17 mouse cellular contexts compared by ENCODE assay signal in genomic region chr6:37219110-37219509, GRCm38 (mm10).
"Had no signal": no experiment of that assay in that cellular context is flagged by ENCODE, and none has a peak within 500 bp of the region (broad histone marks: within the 10 kb centered on the region; RNA-seq: fewer than 3 reads in every experiment).

No protein-coding gene starts in this region.

- H3K27me3 ChIP-seq: liver, embryonic 15.5 days; lung, embryonic 15.5 days; midbrain, embryonic 15.5 days; neural tube, embryonic 12.5 days had no signal

- H3K36me3 ChIP-seq: liver, embryonic 15.5 days; lung, embryonic 15.5 days; midbrain, embryonic 12.5 days; midbrain, embryonic 15.5 days; neural tube, embryonic 12.5 days had no signal

- H3K9ac ChIP-seq: liver, embryonic 15.5 days; liver, postnatal 0 days; lung, embryonic 15.5 days; midbrain, embryonic 12.5 days; midbrain, embryonic 15.5 days; neural tube, embryonic 12.5 days had no signal

- H3K27ac ChIP-seq: liver, embryonic 15.5 days; lung, embryonic 15.5 days; macrophage; midbrain, embryonic 12.5 days; midbrain, embryonic 15.5 days; neural tube, embryonic 12.5 days had no signal

- H3K4me1 ChIP-seq: liver, embryonic 15.5 days; megakaryocyte, embryonic 14.5 days had no signal

- H3K4me3 ChIP-seq: liver, embryonic 15.5 days; lung, embryonic 15.5 days; megakaryocyte, embryonic 14.5 days; midbrain, embryonic 12.5 days; midbrain, embryonic 15.5 days; neural tube, embryonic 12.5 days had no signal

- DNase-seq: liver, postnatal 0 days; lung, adult 2 months; lung, postnatal 14 days; lung, postnatal 36 days; right cerebral cortex, postnatal 14 days; spleen, adult 18-20 months; thymus, adult 2 months; thymus, postnatal 25 days; thymus, postnatal 4 days had no signal

- H3K9me3 ChIP-seq: liver, embryonic 15.5 days; lung, embryonic 15.5 days; midbrain, embryonic 12.5 days; midbrain, embryonic 15.5 days; neural tube, embryonic 12.5 days had no signal

- H3K4me2 ChIP-seq: liver, embryonic 15.5 days; lung, embryonic 15.5 days; midbrain, embryonic 12.5 days; midbrain, embryonic 15.5 days; neural tube, embryonic 12.5 days had no signal

- ATAC-seq: liver, postnatal 0 days; lung, postnatal 0 days; midbrain, embryonic 15.5 days had no signal
